Mouse (Mus musculus) layer of hippocampus, adult 9-10 months (tissue): Measurements from ENCODE around the gene Slxl1.
"Not testable (repeated sequence)": the region's sequence is repeated elsewhere in the genome, so short reads cannot be mapped to it uniquely, and the experiment has no call there.

Source experiments
- DNase-seq: peaks from one replicate; pipeline ENCODE4 v3.0.0; 2022; ENCODE audit warnings: low spot score

Slxl1 gene

GRCm38 (mm10) chrX:55226576-55226975 lies at the start of gene Slxl1:
Gene Slxl1, plus strand, starts transcription at chrX:55226876.
- DNase-seq: not testable (repeated sequence)
